Mouse (Mus musculus) midbrain, embryonic 15.5 days (tissue): ENCODE data around the gene Camta1. TPM values are rescaled to one million over a fixed set of nuclear protein-coding genes. Genes with fewer than 3 reads are reported as not detected.

ENCODE experiments used
- ATAC-seq: fragments of 200-750 bp; cut with Nextera tagmentation; replicated peaks from 2 replicates; pipeline ENCODE4 v1.8.0; 2017; ENCODE audit warnings: moderate TSS enrichment
- H3K27ac ChIP-seq: fragments of 300-500 bp; sonication (generic); 2 replicates; pipeline ENCODE4 v1.5.1; 2015; ENCODE audit warnings: mild to moderate bottlenecking, inconsistent platforms
- H3K27me3 ChIP-seq: fragments of 300-500 bp; sonication (generic); replicated peaks from 2 replicates; pipeline ENCODE4 v1.6.1; 2015; ENCODE audit warnings: inconsistent platforms
- H3K36me3 ChIP-seq: fragments of 300-500 bp; sonication (generic); replicated peaks from 2 replicates; pipeline ENCODE4 v1.6.1; 2015; ENCODE audit warnings: inconsistent platforms
- H3K4me1 ChIP-seq: fragments of 300-500 bp; sonication (generic); 2 replicates; pipeline ENCODE4 v1.6.1; 2015; ENCODE audit warnings: inconsistent platforms
- H3K4me2 ChIP-seq: fragments of 300-500 bp; sonication (generic); 2 replicates; pipeline ENCODE4 v1.6.1; 2015; ENCODE audit warnings: inconsistent platforms, mild to moderate bottlenecking, moderate library complexity
- H3K4me3 ChIP-seq: fragments of 300-500 bp; sonication (generic); 2 replicates; pipeline ENCODE4 v1.5.1; 2015; ENCODE audit warnings: mild to moderate bottlenecking, inconsistent platforms
- H3K9ac ChIP-seq: fragments of 300-500 bp; sonication (generic); 2 replicates; pipeline ENCODE4 v1.6.1; 2015; ENCODE audit warnings: mild to moderate bottlenecking, inconsistent platforms
- H3K9me3 ChIP-seq: fragments of 300-500 bp; sonication (generic); 2 replicates; pipeline ENCODE4 v1.6.1; 2016; ENCODE audit warnings: inconsistent platforms
- WGBS: fragments of 180-500 bp; shearing (Covaris S2); methylation state at CpG from one replicate; pipeline ENCODE4 v1.1.7; 2015; ENCODE audit warnings: mixed read lengths; 5-methylcytosine and 5-hydroxymethylcytosine counted together
- polyA plus RNA-seq: library from polyadenylated mRNA; unstranded; fragments of >200 nt; fragmentation: Nextera tagmentation; extraction: Ambion mirVana; gene quantifications from 2 replicates; pipeline ENCODE4 v1.2.1, GENCODE M21; 2015

Gene Camta1
- polyA plus RNA-seq, 1 experiment from 2014 or later = 156 TPM

DNA sequence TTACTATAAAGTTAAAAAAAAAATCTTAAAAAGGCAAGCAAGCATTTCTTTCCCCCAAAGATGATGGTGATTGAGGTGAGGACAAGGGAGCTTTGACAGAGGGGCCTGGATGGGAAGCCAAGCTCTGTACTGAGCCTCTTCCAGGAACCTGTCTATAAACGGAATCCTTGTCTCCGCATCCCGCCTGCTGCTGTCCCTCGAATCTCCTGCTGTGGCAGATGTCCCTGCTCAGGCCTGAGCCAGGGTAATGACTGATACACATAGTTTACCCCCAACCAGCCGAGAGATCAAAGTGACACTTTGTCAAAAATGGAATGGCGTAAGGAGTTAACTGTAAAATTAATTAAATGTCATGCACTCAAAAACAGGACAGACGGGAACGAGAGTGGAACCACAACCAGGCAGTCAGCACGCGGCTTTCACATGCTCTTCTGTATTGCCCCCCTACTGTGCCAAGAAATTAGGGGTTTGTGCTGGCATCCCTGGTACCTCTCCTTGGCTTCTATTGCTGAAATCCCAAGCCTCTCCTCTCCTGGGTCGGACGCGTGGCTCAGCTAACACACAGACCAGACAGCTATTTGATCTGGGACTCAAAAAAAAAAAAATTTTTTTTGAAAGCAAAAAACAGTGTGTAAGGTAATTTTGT is 37.0 kb upstream of the Camta1 start:
- Histone ChIP-seq H3K36me3 (no peaks in the 10 kb centered on the region), H3K9ac (no peak overlapping the region), H3K4me2 (no peak overlapping the region), H3K27me3 (peaks cover 4% of the 10 kb centered on the region; the same call in 1 of the 2 replicates), H3K4me1 (peaks cover 9% of the 10 kb centered on the region; the same call in 1 of the 2 replicates), H3K4me3 (no peak overlapping the region), H3K27ac (no peak overlapping the region), H3K9me3 (0 out of 2 replicates have a peak, but pooled peaks cover 5% of the 10 kb centered on the region)
- WGBS = 38% methylated on average over 13 of the region's 13 CpGs
- no peak for ATAC-seq

DNA sequence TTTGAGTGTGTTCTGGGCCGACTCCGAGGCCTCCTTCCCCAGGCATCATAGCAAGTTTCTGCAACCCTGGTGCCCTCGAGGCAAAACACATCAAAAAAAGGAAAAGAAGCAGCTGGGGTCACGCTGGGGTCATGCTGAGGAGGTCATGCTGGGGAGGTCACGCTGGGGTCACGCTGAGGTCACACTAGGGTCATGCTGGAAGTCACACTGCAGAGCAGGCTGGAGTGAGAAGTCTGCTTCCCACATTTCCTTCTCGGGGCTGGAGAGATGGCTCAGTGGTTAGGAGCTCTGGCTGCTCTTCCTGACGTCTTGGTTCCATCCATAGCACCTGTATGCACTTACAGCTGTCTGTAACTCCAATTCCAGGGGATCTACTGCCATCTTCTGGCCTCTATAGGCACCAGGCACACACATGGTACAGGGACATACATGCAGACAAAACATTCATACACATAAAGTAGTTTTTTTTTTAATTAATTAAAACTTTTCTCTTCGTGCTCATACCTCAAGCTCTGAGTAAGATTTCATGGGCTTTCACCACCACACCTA is 35.5 kb upstream of the Camta1 start:
- H3K27ac ChIP-seq = no peak overlapping the region
- H3K9me3 ChIP-seq = 0 out of 2 replicates have a peak, but pooled peaks cover 5% of the 10 kb centered on the region
- H3K4me3 ChIP-seq = no peak overlapping the region
- peaks cover 9% of the 10 kb centered on the region; the same call in 1 of the 2 replicates for H3K4me1 ChIP-seq
- no peak for ATAC-seq
- no peaks in the 10 kb centered on the region for H3K36me3 ChIP-seq
- H3K4me2 ChIP-seq = no peak overlapping the region
- no peaks in the 10 kb centered on the region for H3K27me3 ChIP-seq
- 65% methylated on average over 9 of the region's 9 CpGs for WGBS
- H3K9ac ChIP-seq = no peak overlapping the region

GRCm38 (mm10) chr4:151895624-151896023 is 33.9 kb upstream of the Camta1 start:
- Histone ChIP-seq H3K4me3 (no peak overlapping the region), H3K9me3 (0 out of 2 replicates have a peak, but pooled peaks cover 5% of the 10 kb centered on the region), H3K27me3 (no peaks in the 10 kb centered on the region), H3K4me2 (no peak overlapping the region), H3K4me1 (peaks cover 7% of the 10 kb centered on the region; the same call in 1 of the 2 replicates), H3K9ac (no peak overlapping the region), H3K36me3 (no peaks in the 10 kb centered on the region), H3K27ac (no peak overlapping the region)
- no peak for ATAC-seq
- WGBS = 88% methylated on average over 7 of the region's 7 CpGs

DNA sequence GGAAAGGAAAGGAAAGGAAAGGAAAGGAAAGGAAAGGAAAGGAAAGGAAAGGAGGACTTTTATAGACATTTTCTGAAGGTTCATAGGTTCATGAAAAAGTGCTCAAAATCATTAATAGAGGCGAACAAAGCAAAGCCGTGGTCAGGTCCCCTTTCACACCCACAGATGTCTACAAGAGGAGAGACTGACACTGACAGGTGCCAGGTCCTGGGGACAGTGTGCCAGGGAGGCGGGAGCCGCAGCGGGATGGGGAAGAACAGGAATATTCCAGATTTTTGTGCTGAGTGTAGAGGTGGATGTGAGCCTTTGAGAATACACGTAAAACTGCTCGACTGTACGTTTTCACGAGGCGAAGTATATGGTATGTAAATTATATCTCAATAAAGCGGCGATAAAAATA is 33.2 kb upstream of the Camta1 start:
- H3K4me3 ChIP-seq = no peak overlapping the region
- 0 out of 2 replicates have a peak, but pooled peaks cover 5% of the 10 kb centered on the region for H3K9me3 ChIP-seq
- H3K27ac ChIP-seq = no peak overlapping the region
- H3K36me3 ChIP-seq = no peaks in the 10 kb centered on the region
- H3K4me2 ChIP-seq = no peak overlapping the region
- 94% methylated on average over 12 of the region's 12 CpGs for WGBS
- ATAC-seq = no peak
- no peak overlapping the region for H3K9ac ChIP-seq
- H3K4me1 ChIP-seq = peaks cover 6% of the 10 kb centered on the region; the same call in 1 of the 2 replicates
- H3K27me3 ChIP-seq = no peaks in the 10 kb centered on the region

DNA sequence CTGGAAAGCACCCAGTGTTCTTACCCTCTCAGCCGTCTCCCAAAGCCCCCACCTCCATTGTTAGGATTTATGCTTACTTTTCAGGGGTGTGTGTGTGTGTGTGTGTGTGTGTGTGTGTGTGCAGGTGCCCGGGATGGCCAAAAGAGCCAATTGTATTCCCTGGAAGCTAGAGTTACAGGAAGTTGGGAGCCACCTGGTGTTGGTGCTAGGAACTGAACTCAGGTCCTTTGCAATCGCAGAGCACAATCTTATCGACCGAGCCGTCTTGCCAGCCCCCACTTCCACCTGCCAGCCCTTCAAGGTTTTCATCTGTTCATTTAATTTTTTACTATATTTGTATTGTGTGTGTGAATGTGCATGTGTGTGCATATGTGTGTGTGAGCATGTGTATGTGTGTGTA is 31.6 kb upstream of the Camta1 start:
- no peak for ATAC-seq
- Histone ChIP-seq H3K27me3 (no peaks in the 10 kb centered on the region), H3K36me3 (no peaks in the 10 kb centered on the region), H3K9me3 (0 out of 2 replicates have a peak, but pooled peaks cover 5% of the 10 kb centered on the region), H3K4me1 (no peaks in the 10 kb centered on the region), H3K4me3 (no peak overlapping the region), H3K4me2 (no peak overlapping the region), H3K9ac (no peak overlapping the region), H3K27ac (no peak overlapping the region)
- WGBS = 76% methylated on average over 6 of the region's 6 CpGs

DNA sequence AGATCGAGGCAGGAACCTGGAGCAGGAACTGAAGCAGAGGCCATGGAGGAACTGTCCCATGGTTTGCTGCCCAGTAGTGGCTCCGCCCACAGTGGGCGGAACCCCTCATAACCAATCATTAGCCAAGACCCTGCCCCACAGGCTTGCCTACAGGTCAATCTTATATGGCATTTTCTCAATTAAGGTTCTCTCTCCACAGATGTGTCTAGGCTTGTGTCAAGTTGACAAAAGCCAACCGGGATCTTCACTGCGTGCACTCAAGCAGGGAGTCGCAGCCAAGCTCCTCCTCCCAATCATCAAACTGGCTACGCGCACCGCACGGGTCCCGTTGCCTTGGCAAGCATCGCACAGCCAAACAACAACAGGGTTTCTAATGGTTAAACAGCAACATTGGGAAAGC is 19.9 kb upstream of the Camta1 start:
- H3K9ac ChIP-seq = no peak overlapping the region
- WGBS = 92% methylated on average over 12 of the region's 12 CpGs
- no peak for ATAC-seq

DNA sequence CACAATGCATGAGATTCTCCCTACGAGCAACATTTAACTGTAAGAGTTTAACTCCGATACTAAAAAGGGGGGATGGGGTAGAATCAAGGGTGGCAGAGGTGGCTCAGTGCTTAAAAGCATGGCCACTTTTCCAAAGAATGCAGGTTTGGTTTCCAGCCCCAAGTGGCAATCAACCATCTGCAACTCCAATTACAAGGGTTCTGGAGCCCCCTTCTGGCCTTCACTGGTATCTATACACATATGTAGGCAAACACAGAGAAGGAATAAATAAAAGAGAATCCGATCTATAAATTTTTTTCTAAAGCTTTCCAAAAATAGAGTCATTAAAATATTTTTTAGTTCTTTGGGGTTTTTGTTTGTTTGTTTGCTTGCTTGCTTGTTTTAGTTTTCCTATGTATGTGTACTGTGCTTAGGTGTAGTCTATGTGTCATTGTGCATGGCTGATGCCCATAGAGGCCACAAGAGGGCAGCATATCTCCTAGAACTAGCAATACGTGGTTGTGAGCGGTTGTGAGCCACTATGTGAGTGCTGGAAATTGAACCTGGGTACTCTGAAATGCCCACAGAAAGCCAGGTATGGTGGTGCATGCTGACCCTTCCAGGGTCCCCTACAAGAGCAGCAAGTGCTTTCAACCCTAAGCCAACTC is 18.5 kb upstream of the Camta1 start:
- Histone ChIP-seq H3K9ac (no peak overlapping the region), H3K4me2 (no peak overlapping the region), H3K4me3 (no peak overlapping the region), H3K36me3 (no peaks in the 10 kb centered on the region), H3K27ac (no peak overlapping the region), H3K4me1 (peaks cover 10% of the 10 kb centered on the region), H3K27me3 (no peaks in the 10 kb centered on the region), H3K9me3 (no peaks in the 10 kb centered on the region)
- 74% methylated on average over 5 of the region's 5 CpGs for WGBS
- no peak for ATAC-seq

More for the DNA sequence above, 19.9 kb upstream of the Camta1 start:
- no peaks in the 10 kb centered on the region for H3K36me3 ChIP-seq
- no peak overlapping the region for H3K27ac ChIP-seq
- no peaks in the 10 kb centered on the region for H3K9me3 ChIP-seq
- no peak overlapping the region for H3K4me3 ChIP-seq
- H3K4me1 ChIP-seq = peaks cover 1% of the 10 kb centered on the region; the same call in 1 of the 2 replicates
- H3K27me3 ChIP-seq = no peaks in the 10 kb centered on the region
- H3K4me2 ChIP-seq = no peak overlapping the region

DNA sequence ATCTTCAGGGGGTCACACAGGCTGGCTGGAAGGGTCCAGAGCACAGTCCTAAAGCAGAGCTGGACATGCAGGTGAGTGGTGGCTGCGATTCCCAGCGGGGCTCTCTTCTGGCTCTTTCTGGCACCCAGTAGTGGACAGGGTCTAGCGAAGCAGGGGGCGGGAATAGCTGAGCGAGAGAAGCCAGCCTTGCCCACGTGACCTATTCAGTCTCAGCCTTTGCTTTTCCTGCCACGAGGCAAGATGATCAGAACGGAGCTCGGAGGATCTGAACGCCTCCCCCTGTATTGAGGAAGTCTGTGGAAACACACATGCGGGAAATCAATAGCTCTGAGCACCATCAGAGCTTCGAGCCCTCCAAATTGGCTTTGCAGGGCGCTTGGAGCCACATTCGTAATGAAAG is 14.7 kb upstream of the Camta1 start:
- no peak overlapping the region for H3K27ac ChIP-seq
- H3K9ac ChIP-seq = no peak overlapping the region
- H3K9me3 ChIP-seq = no peaks in the 10 kb centered on the region
- H3K36me3 ChIP-seq = no peaks in the 10 kb centered on the region
- ATAC-seq = peak; percentile 63
- WGBS = 48% methylated on average over 14 of the region's 14 CpGs
- H3K4me3 ChIP-seq = no peak overlapping the region
- peaks cover 10% of the 10 kb centered on the region for H3K4me1 ChIP-seq
- peak overlapping the region; percentile 41 for H3K4me2 ChIP-seq
- no peaks in the 10 kb centered on the region for H3K27me3 ChIP-seq

GRCm38 (mm10) chr4:151863511-151863910 is 1.8 kb upstream of the Camta1 start:
- no peak overlapping the region for H3K9ac ChIP-seq
- peak overlapping the region; percentile 71; the same call in 1 of the 2 replicates for H3K4me3 ChIP-seq
- no peak overlapping the region for H3K27ac ChIP-seq
- H3K4me2 ChIP-seq = peak overlapping the region; percentile 94
- peaks cover 32% of the 10 kb centered on the region for H3K4me1 ChIP-seq
- H3K9me3 ChIP-seq = no peaks in the 10 kb centered on the region
- no peak for ATAC-seq
- no peaks in the 10 kb centered on the region for H3K36me3 ChIP-seq
- WGBS = 55% methylated on average over 9 of the region's 9 CpGs
- H3K27me3 ChIP-seq = no peaks in the 10 kb centered on the region

DNA sequence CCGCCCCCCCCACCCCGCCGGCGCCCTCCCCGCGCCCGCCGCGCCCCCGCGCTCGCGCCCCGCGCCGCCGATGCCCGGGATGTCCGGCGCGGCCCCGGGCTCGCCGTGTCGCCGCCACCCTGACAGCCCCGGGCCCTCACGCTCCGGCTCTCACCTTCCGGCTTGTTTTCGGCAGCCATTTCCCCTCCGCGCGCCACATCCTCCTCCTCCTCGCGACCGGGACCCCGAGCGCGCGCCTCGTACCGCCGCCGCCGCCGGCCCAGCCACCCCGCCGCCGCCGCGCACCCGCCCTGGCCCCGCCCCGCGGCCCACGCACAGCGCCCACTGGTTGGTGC is 238 bp downstream of the Camta1 start:
- WGBS = 0% methylated on average over 34 of the region's 58 CpGs
- H3K27me3 ChIP-seq = no peaks in the 10 kb centered on the region
- H3K36me3 ChIP-seq = no peaks in the 10 kb centered on the region
- peak overlapping the region; percentile 98 for H3K4me2 ChIP-seq
- H3K4me1 ChIP-seq = peaks cover 36% of the 10 kb centered on the region
- ATAC-seq = no peak
- H3K9ac ChIP-seq = peak overlapping the region; percentile 75
- no peaks in the 10 kb centered on the region for H3K9me3 ChIP-seq
- peak overlapping the region; percentile 85 for H3K4me3 ChIP-seq
- peak overlapping the region; percentile 87 for H3K27ac ChIP-seq

GRCm38 (mm10) chr4:151860441-151861331 is 990 bp downstream of the Camta1 start:
- Histone ChIP-seq H3K27ac (peak overlapping the region; percentile 87), H3K4me2 (peak overlapping the region; percentile 98), H3K27me3 (no peaks in the 10 kb centered on the region), H3K9me3 (no peaks in the 10 kb centered on the region), H3K36me3 (no peaks in the 10 kb centered on the region), H3K9ac (peak overlapping the region; percentile 75), H3K4me3 (peak overlapping the region; percentile 85), H3K4me1 (peaks cover 36% of the 10 kb centered on the region)
- WGBS = 2% methylated on average over 35 of the region's 63 CpGs
- no peak for ATAC-seq

DNA sequence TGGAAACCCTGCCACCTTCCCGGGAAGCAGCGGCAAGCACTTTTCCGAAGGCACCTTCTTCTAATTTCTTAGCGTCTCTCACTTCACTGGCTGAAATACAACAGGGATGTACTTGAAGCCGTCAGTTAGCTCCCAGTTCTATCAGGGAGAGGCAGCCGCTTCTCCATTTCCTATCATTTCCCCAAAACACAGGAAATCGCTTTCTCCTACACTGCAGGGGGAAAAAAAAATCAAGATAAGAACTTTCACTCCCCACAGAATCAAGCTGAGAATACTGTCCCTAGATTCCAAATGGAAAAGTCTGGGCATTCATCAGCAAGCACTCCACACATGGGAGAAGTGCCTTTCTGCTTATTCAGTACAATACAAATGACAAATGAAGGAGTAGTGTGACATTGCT is 2.4 kb downstream of the Camta1 start:
- Histone ChIP-seq H3K9me3 (no peaks in the 10 kb centered on the region), H3K36me3 (no peaks in the 10 kb centered on the region), H3K4me1 (peaks cover 36% of the 10 kb centered on the region), H3K9ac (no peak overlapping the region), H3K27ac (no peak overlapping the region), H3K4me2 (no peak overlapping the region), H3K4me3 (no peak overlapping the region), H3K27me3 (no peaks in the 10 kb centered on the region)
- WGBS = 88% methylated on average over 7 of the region's 7 CpGs
- no peak for ATAC-seq
